Mouse (Mus musculus): ENCODE data around the gene Pbx4. TPM values are rescaled to one million over a fixed set of nuclear protein-coding genes. Genes with fewer than 3 reads are reported as not detected.
A peak's percentile ranks its signal among the peaks of the same experiment; 100 is the strongest.

The Pbx4 gene
- polyA plus RNA-seq, 1 experiment from 2014 or later = 42.5 TPM

GRCm38 (mm10) chr8:69853869-69854268 lies 21.6 kb downstream of the Pbx4 start:
- no peaks in the 10 kb centered on the region for H3K27me3 ChIP-seq (ENCODE audit: control insufficient read depth, insufficient read depth, low read length)
- no peak for DNase-seq (ENCODE audit: low spot score)
- no peak overlapping the region for H3K4me2 ChIP-seq (replicated peaks; ENCODE audit: low read depth, low read length)
- H3K36me3 ChIP-seq (ENCODE audit: control insufficient read depth, insufficient read depth, low read length) = no peaks in the 10 kb centered on the region
- no peaks in the 10 kb centered on the region for H3K9me3 ChIP-seq (ENCODE audit: control insufficient read depth, low read length)
- no peak overlapping the region for H3K4me3 ChIP-seq (ENCODE audit: low read depth, low read length)
- H3K27ac ChIP-seq (ENCODE audit: low read depth, low read length) = no peak overlapping the region
- no peaks in the 10 kb centered on the region for H3K4me1 ChIP-seq (replicated peaks; ENCODE audit: control insufficient read depth, insufficient read depth, low read length)
- no peak overlapping the region for H3K9ac ChIP-seq (ENCODE audit: low read depth, low read length)
- 92% methylated on average over 10 of the region's 10 CpGs for WGBS
- no peak for ATAC-seq (ENCODE audit: low FRiP score)

- Histone ChIP-seq H3K27ac (ENCODE audit: low read depth, low read length) (no peak overlapping the region), H3K4me3 (ENCODE audit: low read depth, low read length) (no peak overlapping the region), H3K9me3 (ENCODE audit: control insufficient read depth, low read length) (no peaks in the 10 kb centered on the region), H3K4me2 (replicated peaks; ENCODE audit: low read depth, low read length) (no peak overlapping the region), H3K27me3 (ENCODE audit: control insufficient read depth, insufficient read depth, low read length) (no peaks in the 10 kb centered on the region), H3K36me3 (ENCODE audit: control insufficient read depth, insufficient read depth, low read length) (no peaks in the 10 kb centered on the region), H3K9ac (ENCODE audit: low read depth, low read length) (no peak overlapping the region), H3K4me1 (replicated peaks; ENCODE audit: control insufficient read depth, insufficient read depth, low read length) (no peaks in the 10 kb centered on the region)
- WGBS = 54% methylated on average over 4 of the region's 4 CpGs
- DNase-seq (ENCODE audit: low spot score) (peak; percentile 23), ATAC-seq (ENCODE audit: low FRiP score) (no peak)
Observed at GRCm38 (mm10) chr8:69860807-69861206, 28.5 kb downstream of the Pbx4 start.

- Histone ChIP-seq H3K9ac (ENCODE audit: low read depth, low read length) (no peak overlapping the region), H3K9me3 (ENCODE audit: control insufficient read depth, low read length) (no peaks in the 10 kb centered on the region), H3K4me3 (ENCODE audit: low read depth, low read length) (no peak overlapping the region), H3K36me3 (ENCODE audit: control insufficient read depth, insufficient read depth, low read length) (no peaks in the 10 kb centered on the region), H3K4me2 (replicated peaks; ENCODE audit: low read depth, low read length) (no peak overlapping the region), H3K4me1 (replicated peaks; ENCODE audit: control insufficient read depth, insufficient read depth, low read length) (no peaks in the 10 kb centered on the region), H3K27ac (ENCODE audit: low read depth, low read length) (no peak overlapping the region), H3K27me3 (ENCODE audit: control insufficient read depth, insufficient read depth, low read length) (no peaks in the 10 kb centered on the region)
- no peak for ATAC-seq (ENCODE audit: low FRiP score)
- WGBS = 67% methylated on average over 2 of the region's 2 CpGs
- DNase-seq (ENCODE audit: low spot score) = no peak
Observed at GRCm38 (mm10) chr8:69861251-69861650, 29.0 kb downstream of the Pbx4 start.

GRCm38 (mm10) chr8:69863387-69864020 lies 31.2 kb downstream of the Pbx4 start:
- DNase-seq (ENCODE audit: low spot score) = no peak
- H3K36me3 ChIP-seq (ENCODE audit: control insufficient read depth, insufficient read depth, low read length) = no peaks in the 10 kb centered on the region
- 94% methylated on average over 5 of the region's 5 CpGs for WGBS
- no peaks in the 10 kb centered on the region for H3K9me3 ChIP-seq (ENCODE audit: control insufficient read depth, low read length)
- H3K4me2 ChIP-seq (replicated peaks; ENCODE audit: low read depth, low read length) = no peak overlapping the region
- no peak overlapping the region for H3K9ac ChIP-seq (ENCODE audit: low read depth, low read length)
- no peak for ATAC-seq (ENCODE audit: low FRiP score)
- H3K27ac ChIP-seq (ENCODE audit: low read depth, low read length) = no peak overlapping the region
- H3K4me1 ChIP-seq (replicated peaks; ENCODE audit: control insufficient read depth, insufficient read depth, low read length) = no peaks in the 10 kb centered on the region
- no peak overlapping the region for H3K4me3 ChIP-seq (ENCODE audit: low read depth, low read length)
- H3K27me3 ChIP-seq (ENCODE audit: control insufficient read depth, insufficient read depth, low read length) = no peaks in the 10 kb centered on the region

GRCm38 (mm10) chr8:69864180-69864579 lies 31.9 kb downstream of the Pbx4 start:
- Histone ChIP-seq H3K36me3 (ENCODE audit: control insufficient read depth, insufficient read depth, low read length) (no peaks in the 10 kb centered on the region), H3K9ac (ENCODE audit: low read depth, low read length) (no peak overlapping the region), H3K4me1 (replicated peaks; ENCODE audit: control insufficient read depth, insufficient read depth, low read length) (no peaks in the 10 kb centered on the region), H3K27ac (ENCODE audit: low read depth, low read length) (no peak overlapping the region), H3K4me3 (ENCODE audit: low read depth, low read length) (no peak overlapping the region), H3K4me2 (replicated peaks; ENCODE audit: low read depth, low read length) (no peak overlapping the region), H3K27me3 (ENCODE audit: control insufficient read depth, insufficient read depth, low read length) (no peaks in the 10 kb centered on the region), H3K9me3 (ENCODE audit: control insufficient read depth, low read length) (no peaks in the 10 kb centered on the region)
- no peak for ATAC-seq (ENCODE audit: low FRiP score)
- WGBS = 79% methylated on average over 5 of the region's 5 CpGs
- no peak for DNase-seq (ENCODE audit: low spot score)

- Histone ChIP-seq H3K4me3 (ENCODE audit: low read depth, low read length) (no peak overlapping the region), H3K36me3 (ENCODE audit: control insufficient read depth, insufficient read depth, low read length) (no peaks in the 10 kb centered on the region), H3K27ac (ENCODE audit: low read depth, low read length) (no peak overlapping the region), H3K4me2 (replicated peaks; ENCODE audit: low read depth, low read length) (no peak overlapping the region), H3K27me3 (ENCODE audit: control insufficient read depth, insufficient read depth, low read length) (no peaks in the 10 kb centered on the region), H3K9me3 (ENCODE audit: control insufficient read depth, low read length) (no peaks in the 10 kb centered on the region), H3K9ac (ENCODE audit: low read depth, low read length) (no peak overlapping the region), H3K4me1 (replicated peaks; ENCODE audit: control insufficient read depth, insufficient read depth, low read length) (no peaks in the 10 kb centered on the region)
- no peak for DNase-seq (ENCODE audit: low spot score)
- WGBS = 70% methylated on average over 5 of the region's 5 CpGs
- ATAC-seq (ENCODE audit: low FRiP score) = no peak
Observed at GRCm38 (mm10) chr8:69867696-69868326, 35.5 kb downstream of the Pbx4 start.

GRCm38 (mm10) chr8:69870003-69870765 lies 37.9 kb downstream of the Pbx4 start:
- no peaks in the 10 kb centered on the region for H3K27me3 ChIP-seq (ENCODE audit: control insufficient read depth, insufficient read depth, low read length)
- no peak for DNase-seq (ENCODE audit: low spot score)
- no peak for ATAC-seq (ENCODE audit: low FRiP score)
- H3K9me3 ChIP-seq (ENCODE audit: control insufficient read depth, low read length) = no peaks in the 10 kb centered on the region
- H3K27ac ChIP-seq (ENCODE audit: low read depth, low read length) = no peak overlapping the region
- H3K4me2 ChIP-seq (replicated peaks; ENCODE audit: low read depth, low read length) = no peak overlapping the region
- H3K9ac ChIP-seq (ENCODE audit: low read depth, low read length) = no peak overlapping the region
- H3K4me3 ChIP-seq (ENCODE audit: low read depth, low read length) = no peak overlapping the region
- H3K4me1 ChIP-seq (replicated peaks; ENCODE audit: control insufficient read depth, insufficient read depth, low read length) = no peaks in the 10 kb centered on the region
- no peaks in the 10 kb centered on the region for H3K36me3 ChIP-seq (ENCODE audit: control insufficient read depth, insufficient read depth, low read length)
- 85% methylated on average over 11 of the region's 11 CpGs for WGBS

GRCm38 (mm10) chr8:69870907-69871306 lies 38.6 kb downstream of the Pbx4 start:
- no peak overlapping the region for H3K4me3 ChIP-seq (ENCODE audit: low read depth, low read length)
- DNase-seq (ENCODE audit: low spot score) = no peak
- no peak for ATAC-seq (ENCODE audit: low FRiP score)
- H3K4me2 ChIP-seq (replicated peaks; ENCODE audit: low read depth, low read length) = no peak overlapping the region
- H3K9ac ChIP-seq (ENCODE audit: low read depth, low read length) = no peak overlapping the region
- no peak overlapping the region for H3K27ac ChIP-seq (ENCODE audit: low read depth, low read length)
- H3K4me1 ChIP-seq (replicated peaks; ENCODE audit: control insufficient read depth, insufficient read depth, low read length) = no peaks in the 10 kb centered on the region
- no peaks in the 10 kb centered on the region for H3K27me3 ChIP-seq (ENCODE audit: control insufficient read depth, insufficient read depth, low read length)
- WGBS = 96% methylated on average over 6 of the region's 6 CpGs
- H3K9me3 ChIP-seq (ENCODE audit: control insufficient read depth, low read length) = no peaks in the 10 kb centered on the region
- H3K36me3 ChIP-seq (ENCODE audit: control insufficient read depth, insufficient read depth, low read length) = no peaks in the 10 kb centered on the region

All from hindbrain, embryonic 11.5 days (tissue).